Mouse (Mus musculus) frontal cortex, postnatal 25 days (tissue): ENCODE measurements around the gene St6galnac3.

Experiments used
- DNase-seq, 2 experiments: peaks; one replicate each; pipeline ENCODE4 v3.0.0; 2022; ENCODE audit warnings: low spot score in 2 of 2

Gene St6galnac3

DNA sequence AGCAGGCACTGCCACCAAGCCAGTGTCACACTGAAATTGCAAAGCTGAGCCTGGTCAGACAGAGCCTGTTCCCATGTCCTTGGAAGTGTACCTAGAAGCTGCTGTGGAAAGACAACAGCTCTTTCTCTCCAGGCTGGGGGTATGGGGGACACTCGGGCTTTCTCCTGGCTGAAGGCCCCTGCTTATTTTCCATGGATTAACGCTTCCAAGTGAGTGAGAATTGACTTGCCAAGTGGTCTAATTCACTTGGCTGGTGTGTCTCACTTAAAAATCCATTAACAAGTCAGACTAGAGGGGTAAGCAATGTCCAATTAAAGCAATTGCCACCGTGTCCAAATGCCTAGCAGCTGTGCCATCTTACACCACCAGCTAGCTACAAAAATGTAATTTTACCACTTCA is 140.1 kb downstream of the St6galnac3 start:
- no peak for DNase-seq

DNA sequence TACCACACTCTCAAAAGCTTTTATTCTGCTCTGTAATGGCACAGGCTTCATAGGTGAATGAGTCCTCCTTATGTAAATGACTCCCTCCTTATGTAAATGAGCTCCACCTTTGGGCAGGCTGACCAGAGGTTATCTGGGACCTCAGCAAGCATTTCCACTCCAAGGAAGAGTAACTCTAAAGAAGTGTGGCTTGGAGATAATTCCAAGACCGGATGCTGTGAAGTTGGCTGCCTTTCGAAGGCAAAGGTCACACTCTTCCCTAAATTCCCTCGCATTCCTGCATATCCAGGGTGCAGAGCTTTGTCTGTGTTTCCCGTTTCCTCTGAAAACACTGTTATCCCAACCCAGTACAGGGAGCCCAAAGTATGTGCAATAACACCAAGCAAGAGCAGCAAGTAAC is 142.9 kb downstream of the St6galnac3 start:
- DNase-seq = no peak

DNA sequence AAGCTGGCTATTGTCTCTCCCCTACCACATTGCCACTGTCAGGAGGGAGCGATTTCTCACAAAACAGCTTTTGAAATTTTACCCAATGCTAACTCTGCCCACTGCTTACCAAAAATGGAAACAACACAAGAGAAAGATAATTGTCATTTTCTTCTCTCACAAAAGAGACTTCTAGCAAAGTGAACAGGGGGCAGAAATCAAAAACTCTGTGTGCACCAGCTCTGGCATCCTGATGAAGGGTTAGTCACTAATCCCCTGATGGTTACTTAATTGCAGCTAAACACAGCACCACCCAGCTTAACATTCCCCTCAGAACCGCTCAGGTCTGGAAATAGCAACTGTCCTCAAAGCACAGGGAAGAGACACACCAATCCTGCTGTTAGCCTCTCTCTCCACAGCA is 144.3 kb downstream of the St6galnac3 start:
- DNase-seq = peak in 1 of 2 experiments; percentile 12

DNA sequence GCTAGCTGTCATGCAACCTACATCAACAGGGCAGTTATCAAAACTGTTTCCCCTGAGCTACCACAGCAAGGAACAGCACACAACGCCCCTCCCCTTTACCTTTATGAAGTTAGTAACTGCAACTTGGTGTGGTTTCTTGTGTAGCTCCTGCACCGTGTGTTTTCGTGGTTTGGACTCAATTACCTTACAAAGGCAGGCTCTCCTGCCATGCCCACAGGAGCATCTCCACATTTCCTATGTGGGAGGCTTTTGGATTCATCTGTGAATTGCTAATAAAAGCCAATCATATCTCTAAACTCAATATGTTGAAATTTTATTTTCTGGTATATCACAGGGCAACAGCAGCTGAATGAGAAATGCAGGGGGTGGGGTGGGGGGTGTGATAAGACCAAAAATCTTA is 144.8 kb downstream of the St6galnac3 start:
- DNase-seq = no peak

DNA sequence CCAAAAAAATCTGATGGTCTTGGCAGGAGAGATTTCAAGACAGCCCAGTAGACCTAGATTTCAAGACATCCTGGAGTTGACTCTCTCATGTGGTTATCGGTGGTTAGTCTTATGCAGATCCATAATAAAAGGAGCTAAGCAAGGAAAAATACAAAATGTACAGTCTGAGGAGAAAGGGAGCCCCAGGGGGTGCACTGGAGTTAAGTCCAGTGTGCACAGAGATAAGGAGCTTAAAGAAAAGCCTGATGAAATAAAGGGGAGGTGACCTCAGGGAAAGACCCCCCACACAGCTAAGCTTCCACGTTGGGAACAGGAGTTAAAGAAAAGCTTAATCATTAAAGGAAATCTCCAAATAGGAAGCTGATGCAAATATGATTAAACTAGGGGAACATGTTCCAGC is 147.7 kb downstream of the St6galnac3 start:
- DNase-seq = no peak

DNA sequence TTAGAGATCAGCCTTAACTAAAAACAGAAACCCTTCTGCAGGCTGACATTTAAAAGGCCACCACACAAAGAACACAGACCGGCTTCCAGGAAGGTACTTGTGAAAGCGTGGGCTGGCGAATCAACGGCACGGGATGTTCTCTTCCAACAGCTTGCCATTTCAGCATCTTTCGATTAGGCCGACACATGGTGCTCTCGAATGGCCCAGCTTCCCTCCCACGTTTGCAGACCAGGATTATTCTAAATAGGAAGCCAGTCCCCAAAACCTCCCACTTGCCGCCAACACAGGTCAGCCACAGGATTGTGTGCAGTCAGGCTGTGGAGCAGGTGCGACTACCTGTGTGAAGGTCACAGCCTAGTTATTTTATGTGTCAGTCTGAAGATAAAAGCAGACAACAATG is 153.8 kb downstream of the St6galnac3 start:
- DNase-seq = peak; percentile 25 to 34

DNA sequence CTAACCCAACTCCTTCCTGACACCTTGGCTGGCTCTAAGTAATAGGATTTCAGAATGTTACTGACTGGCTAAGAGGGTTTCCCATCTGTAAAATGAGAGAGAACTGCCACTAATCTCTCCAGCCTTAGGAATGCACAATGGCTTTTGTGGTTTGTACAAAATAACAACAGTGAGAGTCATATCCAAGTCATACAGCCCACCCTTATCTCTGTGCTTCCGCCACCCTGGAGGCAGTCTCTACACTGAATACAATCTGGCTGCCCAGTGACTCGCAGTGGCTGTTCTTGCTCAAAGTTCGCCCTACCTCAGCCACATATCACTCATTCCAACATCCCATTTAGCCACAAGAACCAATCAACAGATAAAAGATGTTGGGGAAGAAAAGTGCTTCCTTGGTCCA is 156.2 kb downstream of the St6galnac3 start:
- DNase-seq = no peak

DNA sequence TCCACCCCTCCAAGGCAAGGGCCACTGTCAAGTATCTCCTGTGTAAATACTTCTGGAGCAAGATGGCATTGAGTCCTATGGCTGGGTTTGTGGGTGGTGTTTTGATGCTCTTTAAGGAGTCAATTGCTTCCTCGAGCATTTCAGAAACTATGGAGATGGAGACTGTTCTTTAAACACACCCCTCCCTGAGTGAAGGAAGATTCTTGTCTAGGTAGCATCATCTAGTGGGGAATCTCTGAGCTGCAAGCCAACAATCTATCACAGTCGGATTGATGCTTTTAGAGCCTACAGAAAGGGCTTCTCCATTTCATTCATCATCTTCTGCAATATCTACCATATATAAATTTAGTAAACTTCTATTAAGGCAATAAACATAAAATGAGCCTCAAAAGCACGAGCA is 157.1 kb downstream of the St6galnac3 start:
- no peak for DNase-seq

DNA sequence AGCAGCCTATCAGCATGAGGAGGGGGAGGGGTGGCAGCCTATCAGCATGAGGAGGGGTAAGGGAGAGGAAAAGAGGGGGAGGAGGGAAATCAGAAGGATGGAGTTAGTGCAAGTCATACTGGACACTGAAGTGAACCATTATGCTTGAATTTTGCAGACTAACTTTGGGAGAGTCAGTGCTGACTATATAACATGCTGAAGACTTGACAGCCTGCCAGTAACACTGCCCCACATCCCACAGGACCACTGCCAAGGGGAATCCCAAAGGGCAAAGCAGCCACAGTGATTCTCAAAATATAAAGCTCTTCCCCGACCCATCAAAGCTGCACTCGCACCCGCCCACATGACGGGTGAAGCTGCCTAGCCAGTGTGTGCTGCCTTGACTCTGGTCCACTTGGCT is 157.5 kb downstream of the St6galnac3 start:
- DNase-seq = no peak

DNA sequence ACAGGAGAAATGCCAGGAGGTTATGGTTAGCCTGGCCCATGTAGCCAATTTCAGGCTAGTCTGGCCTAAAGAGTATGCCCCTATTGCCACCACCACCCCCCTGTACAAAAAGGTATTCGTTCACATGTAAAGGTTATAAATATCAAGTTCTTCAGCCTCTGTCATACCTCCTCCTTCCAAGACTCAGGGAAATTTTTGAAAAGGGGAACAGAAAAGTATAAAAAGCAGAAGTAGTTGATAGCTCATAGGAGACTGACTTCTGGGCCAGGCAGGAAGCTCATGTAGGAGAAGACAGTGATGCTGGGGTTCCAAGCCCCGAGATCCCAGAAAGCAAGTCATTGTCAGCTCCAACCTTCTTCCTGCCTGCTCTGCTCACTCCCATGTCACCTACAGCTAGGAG is 158.9 kb downstream of the St6galnac3 start:
- DNase-seq = no peak

DNA sequence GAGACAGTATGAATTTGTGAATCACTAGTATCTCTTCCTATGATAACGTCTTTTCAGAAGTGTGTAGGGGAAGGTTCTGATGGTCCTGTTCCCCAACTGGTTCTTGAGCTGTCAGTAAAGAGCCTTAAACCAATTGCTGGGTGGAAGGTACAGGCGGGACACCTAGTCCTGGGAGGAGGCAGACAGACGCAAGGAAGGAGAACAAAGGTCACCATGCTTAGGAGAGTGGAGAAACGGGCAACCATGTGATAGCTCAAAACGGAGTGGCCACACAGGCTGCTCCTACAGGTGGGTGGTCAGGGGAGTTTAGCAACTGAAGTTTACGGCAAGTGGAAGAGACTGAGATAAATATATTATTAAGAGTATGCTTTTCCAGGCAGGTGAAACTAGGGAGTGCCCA is 164.1 kb downstream of the St6galnac3 start:
- no peak for DNase-seq

DNA sequence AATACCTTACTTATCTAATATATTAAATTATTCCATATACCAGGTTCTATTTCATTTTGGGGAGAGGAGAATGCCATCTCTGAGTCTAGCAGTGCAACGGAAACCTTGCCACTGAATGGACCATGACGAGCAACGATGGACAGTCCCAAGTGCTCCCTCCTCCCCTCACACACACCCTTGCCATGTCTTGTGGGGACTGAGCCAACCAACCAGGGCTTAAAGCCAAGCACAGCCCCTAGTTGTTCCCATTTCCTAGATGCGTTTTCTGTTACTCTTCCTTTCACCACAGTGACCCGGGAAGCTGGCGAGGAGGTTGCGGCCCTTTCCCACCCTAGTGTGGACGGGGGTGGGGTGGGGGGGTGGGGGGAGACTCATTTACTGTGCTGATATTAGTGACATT is 165.4 kb downstream of the St6galnac3 start:
- DNase-seq = no peak

DNA sequence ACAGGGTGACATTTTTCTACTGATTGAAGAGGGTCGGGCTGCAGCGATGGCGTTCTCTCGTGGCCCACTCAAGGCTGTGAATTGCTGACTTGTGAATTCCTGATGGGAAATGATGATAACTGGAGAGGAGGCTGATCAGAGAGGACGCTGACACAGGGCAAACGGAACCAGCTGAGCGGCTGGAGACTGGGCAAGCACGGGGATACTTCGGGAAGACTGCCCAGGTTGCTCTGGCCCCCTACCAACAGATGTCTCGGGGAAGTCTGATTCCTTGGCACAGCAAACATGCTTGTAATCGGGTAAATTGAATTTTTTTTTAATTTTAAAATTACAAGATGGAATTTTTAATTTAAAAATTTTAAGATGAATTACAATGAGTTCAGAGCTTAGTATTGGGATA is 168.4 kb downstream of the St6galnac3 start:
- DNase-seq = no peak

DNA sequence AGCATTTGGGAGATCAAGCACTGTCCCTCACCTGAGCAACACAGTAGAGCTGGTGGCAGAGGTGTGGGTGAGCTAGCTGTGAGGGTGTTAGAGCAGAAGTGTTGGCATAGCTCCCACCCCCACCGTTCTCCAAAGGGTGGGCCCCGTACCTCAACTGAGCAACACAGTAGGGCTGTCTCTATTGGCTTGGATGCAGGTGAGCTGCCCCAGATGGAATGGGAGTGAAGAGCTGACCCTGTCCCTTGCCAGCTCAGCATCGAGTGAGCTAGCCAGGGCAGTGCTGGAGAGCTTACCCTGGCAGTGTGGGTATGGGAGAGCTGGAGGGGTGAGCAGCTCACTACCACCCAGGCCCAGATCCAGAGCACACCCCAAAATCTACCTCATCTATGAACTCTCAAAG is 171.3 kb downstream of the St6galnac3 start:
- no peak for DNase-seq

DNA sequence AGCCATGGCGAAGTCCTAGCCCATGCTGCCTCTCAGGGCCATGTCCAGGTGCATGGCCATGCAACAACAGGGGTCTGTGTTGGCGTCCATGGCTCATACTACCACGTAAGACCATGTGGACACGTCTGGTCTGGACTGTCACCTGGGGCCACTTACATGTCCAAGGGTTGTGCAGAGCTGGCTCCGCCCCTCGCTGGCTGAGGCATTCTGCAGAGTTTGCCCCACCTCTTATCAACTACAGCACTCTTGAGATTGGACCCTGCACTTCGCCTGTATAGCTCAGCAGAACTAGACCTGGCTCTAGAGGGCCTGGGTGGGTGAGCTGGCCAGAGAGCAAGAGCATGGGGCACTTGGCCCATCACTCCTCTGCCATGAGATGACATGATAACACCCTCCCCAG is 171.7 kb downstream of the St6galnac3 start:
- DNase-seq = no peak

DNA sequence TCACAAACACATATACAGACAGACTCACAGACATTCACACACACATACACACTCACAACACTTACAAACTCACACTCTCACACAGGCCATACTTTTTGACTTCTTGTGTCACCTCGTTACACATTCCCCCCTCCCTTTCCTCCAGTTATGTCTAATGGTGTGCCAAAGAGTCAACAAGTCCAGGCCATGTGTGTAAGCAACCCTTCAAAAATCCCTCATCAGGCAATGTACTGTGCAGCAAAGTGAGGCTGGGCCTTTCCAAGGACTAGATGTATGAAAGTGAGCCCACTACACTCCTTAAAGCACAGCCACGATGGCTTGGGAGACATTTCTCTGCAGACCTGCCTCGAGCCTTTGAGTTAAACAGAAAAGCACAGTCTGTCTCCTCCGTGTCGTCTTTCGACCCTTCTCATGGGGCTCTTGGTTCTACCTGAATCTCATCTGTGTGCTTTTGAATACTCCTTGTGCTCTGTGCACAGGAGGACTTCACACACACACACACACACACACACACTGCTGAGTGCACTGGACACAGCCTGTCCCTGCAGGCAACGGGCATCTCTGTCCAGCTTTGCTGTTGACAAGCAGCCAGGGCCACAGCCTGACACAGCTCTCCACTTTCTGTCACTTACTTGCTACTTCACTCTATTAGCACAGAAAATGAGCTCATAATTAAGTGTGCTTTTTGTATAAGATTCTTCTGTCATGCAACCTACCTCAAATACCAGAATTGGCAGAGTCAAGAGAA is 177.9 kb downstream of the St6galnac3 start:
- DNase-seq = no peak

DNA sequence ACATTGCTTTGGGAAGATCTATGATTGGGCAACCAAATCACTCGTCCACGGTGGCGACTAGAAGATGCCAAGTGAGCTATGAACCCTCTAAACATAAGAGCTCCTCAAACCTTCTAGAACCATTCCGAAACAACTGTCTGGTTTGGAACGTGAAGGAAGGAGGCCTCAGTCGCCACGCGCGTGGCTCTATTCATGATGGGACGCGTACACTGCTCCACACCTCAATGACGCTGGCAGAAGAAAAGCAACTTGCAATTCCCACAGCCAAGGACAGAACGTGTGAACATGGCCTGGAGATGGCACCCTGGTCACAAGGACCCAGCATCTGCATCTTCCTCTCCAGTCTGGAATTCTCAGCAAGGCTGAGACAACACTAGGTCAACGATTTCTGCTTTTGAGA is 185.1 kb downstream of the St6galnac3 start:
- no peak for DNase-seq

DNA sequence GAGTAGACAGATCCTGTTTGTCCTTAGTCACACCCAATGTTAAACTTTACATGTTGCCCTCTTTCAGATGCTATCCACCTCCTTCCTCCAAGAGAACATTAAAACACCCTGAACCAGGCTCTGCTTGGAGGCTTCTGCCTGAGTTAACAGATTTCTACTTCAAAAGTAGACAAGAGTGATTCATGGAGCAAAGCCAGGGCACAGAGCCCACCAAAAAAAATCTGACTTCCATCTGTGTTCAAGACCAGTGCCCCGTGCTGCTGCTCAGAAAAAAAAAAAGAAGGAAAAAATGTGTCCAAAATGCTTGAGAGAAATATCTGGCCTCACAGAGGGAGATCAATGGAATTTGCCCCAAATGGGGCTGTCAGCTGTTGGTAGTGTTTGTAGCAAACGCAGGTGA is 186.6 kb downstream of the St6galnac3 start:
- no peak for DNase-seq

DNA sequence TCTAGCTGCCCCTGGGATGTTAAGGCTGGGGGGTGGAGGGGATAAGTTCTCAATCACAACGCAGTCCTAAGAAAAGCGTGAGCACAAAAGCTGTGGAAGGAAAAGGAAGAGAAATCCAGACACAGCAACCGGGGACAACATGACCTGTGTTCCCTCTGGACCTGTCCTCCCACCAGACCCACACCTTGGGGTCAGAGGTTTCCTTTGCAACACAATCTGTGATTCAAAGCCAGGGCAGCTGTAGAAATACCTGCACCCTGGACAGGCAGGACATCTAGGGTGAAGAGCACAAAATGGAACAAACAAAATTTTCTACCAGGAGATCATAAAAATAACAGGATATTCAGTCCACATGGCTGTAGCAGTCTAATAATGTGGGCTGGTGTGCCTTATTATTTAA is 187.5 kb downstream of the St6galnac3 start:
- DNase-seq = no peak

DNA sequence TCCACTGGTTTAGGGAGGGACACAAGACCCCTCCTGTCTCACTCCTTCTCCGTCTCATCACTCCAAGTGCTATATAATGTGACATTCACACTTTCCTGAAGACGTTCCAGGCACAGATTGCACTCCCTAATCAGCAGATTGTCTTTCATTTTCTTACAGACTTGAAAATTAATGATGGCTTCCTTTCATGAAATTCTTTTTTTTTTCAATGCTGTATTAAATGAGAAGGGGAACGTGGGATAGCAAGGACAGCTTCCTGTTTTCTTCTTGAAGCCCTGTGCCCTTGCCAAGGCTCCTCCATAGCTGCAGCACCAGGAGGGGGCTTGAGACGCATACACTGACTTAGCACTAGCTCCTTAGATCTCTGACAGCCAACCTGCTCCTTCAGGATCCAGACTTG is 188.7 kb downstream of the St6galnac3 start:
- no peak for DNase-seq

DNA sequence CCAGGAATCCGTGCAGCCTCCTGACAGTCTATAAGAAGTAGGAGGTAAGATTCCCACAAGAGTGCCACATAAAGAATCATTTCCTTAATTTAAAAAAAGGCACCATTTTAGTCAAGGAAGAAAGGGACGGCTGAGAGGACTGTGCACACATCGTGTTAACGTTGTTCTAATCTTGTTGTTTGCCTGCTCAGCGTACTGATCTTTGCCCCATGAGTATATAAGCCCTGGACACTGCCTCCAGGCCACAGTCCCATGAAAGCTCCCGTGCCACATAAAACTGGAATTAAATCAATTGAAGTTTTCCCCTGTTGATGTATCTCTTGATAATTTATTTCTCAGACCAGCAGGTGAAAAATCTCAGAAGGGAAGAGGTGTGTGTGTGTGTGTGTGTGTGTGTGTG is 195.8 kb downstream of the St6galnac3 start:
- DNase-seq = no peak

DNA sequence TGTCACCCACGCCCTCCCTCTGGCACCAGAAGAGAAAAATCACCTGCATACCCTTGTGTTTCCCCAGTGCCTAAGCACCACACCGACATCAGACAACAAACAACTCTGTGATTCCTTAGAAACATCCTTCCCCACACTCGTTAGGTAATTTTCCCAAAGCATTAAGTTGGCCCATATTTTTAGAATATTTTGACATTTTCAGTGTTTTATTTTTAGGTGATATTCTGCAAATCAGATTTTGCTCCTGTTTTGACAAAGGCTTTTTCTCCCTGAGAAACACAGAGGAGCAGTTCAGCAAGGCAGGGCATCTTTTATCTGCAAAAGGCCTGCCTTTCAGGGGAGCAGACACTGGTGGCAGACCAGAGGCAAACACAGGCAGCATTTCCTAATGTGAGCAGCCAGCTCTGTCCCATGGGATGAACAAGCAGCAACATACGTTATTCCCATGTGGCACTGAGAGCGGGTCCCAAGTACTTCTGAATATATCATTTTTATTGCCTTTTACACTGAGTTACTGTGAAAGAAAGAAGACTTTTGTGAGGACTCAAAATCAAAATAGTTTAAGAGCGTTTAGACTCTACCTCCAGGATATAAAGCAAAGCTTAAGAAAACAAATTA is 199.7 kb downstream of the St6galnac3 start:
- DNase-seq = no peak

DNA sequence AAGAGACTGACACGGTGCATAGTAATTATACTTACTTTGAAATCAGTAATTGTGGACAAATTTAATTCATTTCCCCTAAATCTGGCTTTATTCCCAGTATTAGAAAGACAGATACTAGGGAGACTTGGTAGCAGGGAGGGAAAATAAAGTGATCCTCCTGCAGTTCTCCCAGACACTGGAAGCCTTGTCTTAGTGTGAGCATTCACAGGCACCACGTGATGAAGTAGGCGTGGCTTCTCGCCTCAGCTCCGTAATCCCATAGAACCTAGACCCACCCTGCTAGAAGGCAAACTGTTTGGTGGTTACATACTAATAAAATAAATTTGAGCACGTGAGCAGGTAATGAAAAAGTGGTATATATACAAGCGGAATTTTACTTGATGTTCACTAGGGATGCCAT is 208.1 kb downstream of the St6galnac3 start:
- DNase-seq = no peak
